In genomic region chr13:99496106-99496505, GRCm38 (mm10) we compare ENCODE assay signal across 16 mouse cellular contexts. TPM values are rescaled to one million over a fixed set of nuclear protein-coding genes. Genes with fewer than 3 reads are reported as not detected.
DNase-seq lines count a peak whose midpoint lies in the region; ATAC-seq and TF ChIP-seq lines count a peak whose summit lies in the region.
"Had no signal": no experiment of that assay in that cellular context is flagged by ENCODE, and none has a peak within 500 bp of the region (broad histone marks: within the 10 kb centered on the region; RNA-seq: fewer than 3 reads in every experiment).

No protein-coding gene starts in this region.

- in situ Hi-C loops in ES-E14 (cut with MboI; ENCODE audit: low sequenced_read_pairs in 2 of 2, unreplicated experiment in 2 of 2) = no loop called here

- 80% methylated on average over 7 of the region's 7 CpGs for WGBS in hindbrain, postnatal 0 days
- 88% methylated on average over 7 of the region's 7 CpGs for WGBS in hindbrain, embryonic 11.5 days
- 79% methylated on average over 7 of the region's 7 CpGs for WGBS in lung, postnatal 0 days
- 85% methylated on average over 7 of the region's 7 CpGs for WGBS in stomach, postnatal 0 days

- no peak for TF ChIP-seq EP300 in lung, postnatal 0 days (IDR thresholded peaks at IDR 0.05)
- TF ChIP-seq EP300 in stomach, postnatal 0 days (optimal IDR thresholded peaks at IDR 0.05) = no peak

- H3K27ac ChIP-seq in hindbrain, postnatal 0 days = no peak overlapping the region
- no peak overlapping the region for H3K27ac ChIP-seq in hindbrain, embryonic 11.5 days (ENCODE audit: low read depth, low read length)
- H3K27ac ChIP-seq in lung, postnatal 0 days (ENCODE audit: low read length) = no peak overlapping the region
- no peak overlapping the region for H3K27ac ChIP-seq in ES-E14 (ENCODE audit: insufficient read depth, low read depth, low read length, poor library complexity, severe bottlenecking)
- H3K27ac ChIP-seq in stomach, postnatal 0 days (replicated peaks) = no peak overlapping the region
- H3K27ac ChIP-seq: embryonic facial prominence, embryonic 10.5 days; heart, embryonic 15.5 days; hindbrain, embryonic 14.5 days; lung, embryonic 15.5 days had no signal

- no peaks in the 10 kb centered on the region for H3K9me3 ChIP-seq in hindbrain, postnatal 0 days (ENCODE audit: low read length)
- H3K9me3 ChIP-seq in hindbrain, embryonic 11.5 days (ENCODE audit: control insufficient read depth, low read length) = no peaks in the 10 kb centered on the region
- H3K9me3 ChIP-seq in lung, postnatal 0 days (ENCODE audit: low read length) = no peaks in the 10 kb centered on the region
- no peaks in the 10 kb centered on the region for H3K9me3 ChIP-seq in ES-E14 (ENCODE audit: control insufficient read depth, insufficient read depth, low read depth, low read length)
- no peaks in the 10 kb centered on the region for H3K9me3 ChIP-seq in stomach, postnatal 0 days (ENCODE audit: control insufficient read depth, low read length)
- H3K9me3 ChIP-seq: embryonic facial prominence, embryonic 10.5 days; heart, embryonic 15.5 days; lung, embryonic 15.5 days had no signal

- no peaks in the 10 kb centered on the region for H3K36me3 ChIP-seq in hindbrain, postnatal 0 days (ENCODE audit: insufficient read depth, low read length)
- H3K36me3 ChIP-seq in hindbrain, embryonic 11.5 days (ENCODE audit: control insufficient read depth, insufficient read depth, low read length) = no peaks in the 10 kb centered on the region
- no peaks in the 10 kb centered on the region for H3K36me3 ChIP-seq in lung, postnatal 0 days (ENCODE audit: insufficient read depth, low read length)
- H3K36me3 ChIP-seq in ES-E14 (ENCODE audit: control insufficient read depth, insufficient read depth, low read length, poor library complexity, severe bottlenecking) = no peaks in the 10 kb centered on the region; the same call in 1 of the 2 replicates
- H3K36me3 ChIP-seq in stomach, postnatal 0 days (ENCODE audit: control insufficient read depth, insufficient read depth, low read length) = no peaks in the 10 kb centered on the region
- H3K36me3 ChIP-seq: heart, embryonic 15.5 days; lung, embryonic 15.5 days had no signal

- peak; percentile 61 for TF ChIP-seq CTCF in hindbrain, postnatal 0 days (IDR thresholded peaks at IDR 0.05; ENCODE audit: low read depth)
- TF ChIP-seq CTCF in lung, postnatal 0 days (IDR thresholded peaks at IDR 0.05) = peak; percentile 59
- peak; percentile 58 for TF ChIP-seq CTCF in stomach, postnatal 0 days (IDR thresholded peaks at IDR 0.05; ENCODE audit: low read depth)

- 0 out of 2 replicates have a peak, but pooled peaks have one; percentile 43 for ATAC-seq in hindbrain, postnatal 0 days
- no peak for ATAC-seq in hindbrain, embryonic 11.5 days (ENCODE audit: low FRiP score)
- ATAC-seq in lung, postnatal 0 days = no peak
- ATAC-seq in stomach, postnatal 0 days (ENCODE audit: low FRiP score, low TSS enrichment) = no peak

- H3K4me3 ChIP-seq in hindbrain, postnatal 0 days (ENCODE audit: low read length) = no peak overlapping the region
- H3K4me3 ChIP-seq in hindbrain, embryonic 11.5 days (ENCODE audit: low read depth, low read length) = no peak overlapping the region
- H3K4me3 ChIP-seq in lung, postnatal 0 days (ENCODE audit: low read depth, low read length) = no peak overlapping the region
- H3K4me3 ChIP-seq in ES-E14 (ENCODE audit: insufficient read depth in 1 of 2, low read depth in 1 of 2, low read length in 2 of 2, poor library complexity in 1 of 2, severe bottlenecking in 1 of 2) = no peak overlapping the region
- H3K4me3 ChIP-seq in stomach, postnatal 0 days (ENCODE audit: low read depth, low read length) = no peak overlapping the region
- H3K4me3 ChIP-seq: embryonic facial prominence, embryonic 10.5 days; erythroblast, embryonic 14.5 days; heart, embryonic 15.5 days; lung, embryonic 15.5 days had no signal

- DNase-seq in hindbrain, postnatal 0 days (ENCODE audit: low spot score) = peak; percentile 57
- DNase-seq in hindbrain, embryonic 11.5 days (ENCODE audit: low spot score) = no peak
- DNase-seq in lung, postnatal 0 days (ENCODE audit: low spot score) = no peak
- no peak for DNase-seq in lung, postnatal 4 days
- no peak for DNase-seq in ES-E14 (ENCODE audit: low read depth, low spot score)
- DNase-seq in stomach, postnatal 0 days (ENCODE audit: low spot score) = no peak
- DNase-seq in cerebellum, postnatal 36 days = no peak
- DNase-seq: adrenal gland, postnatal 10 days; gastrocnemius, postnatal 25 days; kidney, adult 9 months had no signal

- no peaks in the 10 kb centered on the region for H3K27me3 ChIP-seq in hindbrain, postnatal 0 days (ENCODE audit: insufficient read depth, low read length)
- no peaks in the 10 kb centered on the region for H3K27me3 ChIP-seq in hindbrain, embryonic 11.5 days (ENCODE audit: control insufficient read depth, insufficient read depth, low read length)
- H3K27me3 ChIP-seq in lung, postnatal 0 days (replicated peaks; ENCODE audit: insufficient read depth, low read length) = no peaks in the 10 kb centered on the region
- no peaks in the 10 kb centered on the region for H3K27me3 ChIP-seq in stomach, postnatal 0 days (ENCODE audit: control insufficient read depth, insufficient read depth, low read length)
- H3K27me3 ChIP-seq: heart, embryonic 15.5 days; lung, embryonic 15.5 days had no signal

- no peak overlapping the region for H3K9ac ChIP-seq in hindbrain, postnatal 0 days (replicated peaks; ENCODE audit: low read length)
- no peak overlapping the region for H3K9ac ChIP-seq in hindbrain, embryonic 11.5 days (ENCODE audit: low read depth, low read length)
- H3K9ac ChIP-seq in lung, postnatal 0 days (replicated peaks; ENCODE audit: low read depth) = no peak overlapping the region
- H3K9ac ChIP-seq in ES-E14 (ENCODE audit: insufficient read depth, low read depth, low read length, poor library complexity, severe bottlenecking) = no peak overlapping the region
- H3K9ac ChIP-seq in stomach, postnatal 0 days (ENCODE audit: low read length) = no peak overlapping the region
- H3K9ac ChIP-seq: heart, embryonic 15.5 days; hindbrain, embryonic 14.5 days; lung, embryonic 15.5 days had no signal

- H3K4me2 ChIP-seq in hindbrain, postnatal 0 days (ENCODE audit: low read depth, low read length) = no peak overlapping the region
- H3K4me2 ChIP-seq in hindbrain, embryonic 11.5 days (replicated peaks; ENCODE audit: low read depth, low read length) = no peak overlapping the region
- no peak overlapping the region for H3K4me2 ChIP-seq in lung, postnatal 0 days (replicated peaks; ENCODE audit: low read depth, low read length)
- H3K4me2 ChIP-seq in stomach, postnatal 0 days (replicated peaks; ENCODE audit: low read depth) = no peak overlapping the region
- H3K4me2 ChIP-seq: heart, embryonic 15.5 days; hindbrain, embryonic 14.5 days; lung, embryonic 15.5 days had no signal

- H3K4me1 ChIP-seq in hindbrain, postnatal 0 days (ENCODE audit: insufficient read depth, low read length) = peaks cover 12% of the 10 kb centered on the region; the same call in 1 of the 2 replicates
- peaks cover 9% of the 10 kb centered on the region for H3K4me1 ChIP-seq in hindbrain, embryonic 11.5 days (replicated peaks; ENCODE audit: control insufficient read depth, insufficient read depth, low read length)
- no peaks in the 10 kb centered on the region for H3K4me1 ChIP-seq in lung, postnatal 0 days (ENCODE audit: insufficient read depth, low read depth, low read length)
- 0 out of 4 replicates have a peak, but pooled peaks cover 0 to 3% of the 10 kb centered on the region in 2 experiments for H3K4me1 ChIP-seq in ES-E14 (ENCODE audit: control insufficient read depth in 2 of 2, insufficient read depth in 2 of 2, low read length in 2 of 2, poor library complexity in 1 of 2)
- H3K4me1 ChIP-seq in stomach, postnatal 0 days (replicated peaks; ENCODE audit: control insufficient read depth, insufficient read depth) = no peaks in the 10 kb centered on the region
- H3K4me1 ChIP-seq: lung, embryonic 15.5 days had no signal

TF ChIP-seq in ES-E14, 5 proteins besides CTCF, POLR2A, EP300 and RAD21:
- no peak for TF ChIP-seq HCFC1 (IDR thresholded peaks at IDR 0.05; ENCODE audit: borderline replicate concordance, insufficient read depth, low read length)
- TF ChIP-seq ZNF384 (IDR thresholded peaks at IDR 0.05; ENCODE audit: low read depth, low read length) = no peak
- TF ChIP-seq ZC3H11A (IDR thresholded peaks at IDR 0.05; ENCODE audit: borderline replicate concordance, low read depth, low read length) = 0 out of 2 replicates have a peak, but pooled peaks have one; percentile 12
TF ChIP-seq in ES-E14: peak in this region for 1.

RNA-seq across cellular contexts. Expression of gene Map1b, which starts 20.2 kb away (rescaled TPM):
- total RNA-seq in hindbrain, postnatal 0 days (2014; rRNA removed) = 690 and 787 TPM in 2 replicates
- 1,844 and 1,981 TPM in 2 replicates for polyA plus RNA-seq in hindbrain, postnatal 0 days (2015; fragmentation: Nextera tagmentation; extraction: Ambion mirVana)
- polyA plus RNA-seq in hindbrain, embryonic 11.5 days (2014; fragmentation: Nextera tagmentation; extraction: Ambion mirVana) = 1,051 and 1,521 TPM in 2 replicates
- polyA plus RNA-seq in lung, postnatal 0 days (2015; fragmentation: Nextera tagmentation; extraction: Ambion mirVana) = 31.2 and 39.1 TPM in 2 replicates
- 21.2 and 23.9 TPM in 2 replicates for total RNA-seq in ES-E14 (2012; rRNA removed)
- polyA plus RNA-seq in stomach, postnatal 0 days (2015; fragmentation: Nextera tagmentation; extraction: Ambion mirVana) = 54.1 and 63.8 TPM in 2 replicates
- total RNA-seq: megakaryocyte-erythroid progenitor cell, adult 5-6 weeks had no signal
- polyA plus RNA-seq: erythroblast, embryonic 14.5 days had no signal

Comparison
In these comparisons a context has a peak if more than half of its experiments do, and no peak if none do; other contexts are left out.
1. RNA of gene Map1b, which starts 20.2 kb away (polyA plus RNA-seq): 1,844 to 1,981 TPM in hindbrain, postnatal 0 days and 1,051 to 1,521 TPM in hindbrain, embryonic 11.5 days; 54.1 to 63.8 TPM in stomach, postnatal 0 days and 31.2 to 39.1 TPM in lung, postnatal 0 days; every median in the first group is over 10 times any median in the second.
2. Peak in every context shown above with its lines, with median percentiles within 50 percentile points of each other: CTCF ChIP-seq.